Mouse (Mus musculus): ENCODE measurements at regions not wholly inside any gene's neighbourhood (a gene's known extent, or its start where the extent isn't known, plus 50 kb on each side); places are given as distances from the start of the nearest gene placed in this dataset.

DNA sequence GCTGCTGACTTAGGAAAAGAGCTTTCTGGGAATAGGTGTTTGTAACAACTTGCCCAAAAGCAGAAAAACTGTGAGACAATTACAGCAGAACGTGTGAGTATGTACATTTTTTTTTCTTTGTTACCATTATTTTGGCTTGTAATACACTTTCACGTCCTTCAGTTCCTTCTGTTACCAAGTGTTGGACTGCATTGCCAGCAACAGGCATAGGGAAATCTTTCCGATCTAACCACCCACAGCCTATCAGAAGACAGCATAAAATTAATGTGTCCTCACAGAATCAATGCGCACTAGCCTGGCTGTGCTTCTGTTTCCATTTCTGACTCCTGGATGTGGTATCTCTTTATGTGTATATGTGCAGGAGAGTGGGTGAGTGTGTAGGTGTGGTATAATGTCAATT, 76.6 kb upstream of the Ifne start:
- Histone ChIP-seq H3K27me3 (ENCODE audit: control insufficient read depth, insufficient read depth, low read length) (no peaks in the 10 kb centered on the region; the same call in none of the 2 replicates), H3K4me2 (replicated peaks; ENCODE audit: low read depth, low read length) (no peak overlapping the region), H3K9me3 (ENCODE audit: control insufficient read depth, low read length) (no peaks in the 10 kb centered on the region), H3K9ac (ENCODE audit: low read depth, low read length) (no peak overlapping the region), H3K4me1 (ENCODE audit: control insufficient read depth, insufficient read depth, low read length) (no peaks in the 10 kb centered on the region), H3K4me3 (ENCODE audit: low read length) (no peak overlapping the region), H3K27ac (ENCODE audit: low read depth, low read length) (no peak overlapping the region), H3K36me3 (ENCODE audit: control insufficient read depth, insufficient read depth, low read length) (no peaks in the 10 kb centered on the region)
- no peak for ATAC-seq (ENCODE audit: low FRiP score, low TSS enrichment)
- 65% methylated on average over 4 of the region's 4 CpGs for WGBS

DNA sequence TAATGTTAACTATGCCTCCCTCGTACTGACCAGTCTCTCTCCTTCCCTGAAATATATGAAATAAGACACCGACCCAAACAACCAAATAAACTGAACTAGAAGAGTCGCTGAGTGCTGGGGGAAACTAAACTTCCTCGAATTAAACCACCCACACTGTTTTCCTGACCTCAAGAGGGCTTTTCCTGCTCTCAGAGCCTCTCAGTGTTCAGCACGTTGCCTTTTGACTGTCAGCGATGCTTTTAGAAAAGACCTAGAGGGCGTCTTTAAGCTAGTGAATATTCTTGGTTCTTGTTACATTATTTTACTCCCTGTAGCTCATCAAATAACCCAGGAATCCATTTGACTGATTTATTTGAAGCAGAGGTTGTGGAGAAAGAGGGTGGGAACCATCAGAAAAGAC, 76.2 kb upstream of the Ifne start:
- Histone ChIP-seq H3K4me2 (replicated peaks; ENCODE audit: low read depth, low read length) (no peak overlapping the region), H3K27me3 (ENCODE audit: control insufficient read depth, insufficient read depth, low read length) (no peaks in the 10 kb centered on the region; the same call in none of the 2 replicates), H3K36me3 (ENCODE audit: control insufficient read depth, insufficient read depth, low read length) (no peaks in the 10 kb centered on the region), H3K4me1 (ENCODE audit: control insufficient read depth, insufficient read depth, low read length) (no peaks in the 10 kb centered on the region), H3K4me3 (ENCODE audit: low read length) (no peak overlapping the region), H3K9me3 (ENCODE audit: control insufficient read depth, low read length) (no peaks in the 10 kb centered on the region), H3K27ac (ENCODE audit: low read depth, low read length) (no peak overlapping the region), H3K9ac (ENCODE audit: low read depth, low read length) (no peak overlapping the region)
- no peak for ATAC-seq (ENCODE audit: low FRiP score, low TSS enrichment)
- WGBS, result 13% methylated on average over 7 of the region's 7 CpGs

DNA sequence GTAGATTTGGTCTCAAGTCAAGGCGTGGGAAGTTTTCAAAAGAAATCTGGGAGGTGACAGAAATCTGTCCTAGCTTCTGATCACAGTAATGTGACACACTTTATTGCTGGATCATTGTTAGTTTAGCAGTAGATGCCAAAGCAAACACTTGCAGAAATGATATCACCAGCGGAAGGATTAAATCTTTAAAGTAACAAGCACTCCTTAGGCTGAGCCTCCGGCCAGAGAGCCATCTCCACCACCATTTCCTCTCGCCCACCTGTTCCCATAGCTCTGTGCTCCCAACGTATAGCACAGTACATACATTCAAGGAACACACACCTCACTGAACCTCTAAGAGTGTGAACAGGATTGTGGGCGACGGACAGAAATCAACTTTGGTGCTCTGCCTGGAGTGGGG, 75.6 kb upstream of the Ifne start:
- Histone ChIP-seq H3K27ac (ENCODE audit: low read depth, low read length) (no peak overlapping the region), H3K36me3 (ENCODE audit: control insufficient read depth, insufficient read depth, low read length) (no peaks in the 10 kb centered on the region), H3K4me1 (ENCODE audit: control insufficient read depth, insufficient read depth, low read length) (no peaks in the 10 kb centered on the region), H3K4me2 (replicated peaks; ENCODE audit: low read depth, low read length) (no peak overlapping the region), H3K9ac (ENCODE audit: low read depth, low read length) (no peak overlapping the region), H3K27me3 (ENCODE audit: control insufficient read depth, insufficient read depth, low read length) (no peaks in the 10 kb centered on the region; the same call in none of the 2 replicates), H3K9me3 (ENCODE audit: control insufficient read depth, low read length) (no peaks in the 10 kb centered on the region), H3K4me3 (ENCODE audit: low read length) (no peak overlapping the region)
- no peak for ATAC-seq (ENCODE audit: low FRiP score, low TSS enrichment)
- 53% methylated on average over 7 of the region's 7 CpGs for WGBS

DNA sequence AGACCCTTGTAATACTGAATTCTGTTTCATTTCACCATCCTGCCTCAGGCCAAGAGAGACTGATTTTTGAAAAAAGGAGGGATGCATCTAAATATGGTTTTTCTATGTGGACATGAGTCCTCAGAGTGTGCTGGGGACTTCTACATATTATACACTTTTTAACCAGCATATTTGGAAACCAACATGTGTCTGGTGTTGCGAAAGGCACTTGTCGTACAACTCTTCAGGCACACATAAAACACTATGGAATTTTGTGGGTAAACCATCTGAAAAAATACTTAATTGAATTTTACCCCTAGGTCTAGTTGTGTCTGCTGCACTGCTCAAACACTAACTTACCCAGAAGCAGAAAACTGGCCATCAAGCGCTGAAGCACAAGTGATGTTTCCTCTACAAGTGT, 74.0 kb upstream of the Ifne start:
- Histone ChIP-seq H3K9ac (ENCODE audit: low read depth, low read length) (no peak overlapping the region), H3K36me3 (ENCODE audit: control insufficient read depth, insufficient read depth, low read length) (no peaks in the 10 kb centered on the region), H3K27ac (ENCODE audit: low read depth, low read length) (no peak overlapping the region), H3K4me3 (ENCODE audit: low read length) (no peak overlapping the region), H3K4me2 (replicated peaks; ENCODE audit: low read depth, low read length) (no peak overlapping the region), H3K9me3 (ENCODE audit: control insufficient read depth, low read length) (no peaks in the 10 kb centered on the region), H3K4me1 (ENCODE audit: control insufficient read depth, insufficient read depth, low read length) (no peaks in the 10 kb centered on the region), H3K27me3 (ENCODE audit: control insufficient read depth, insufficient read depth, low read length) (no peaks in the 10 kb centered on the region; the same call in 1 of the 2 replicates)
- no peak for ATAC-seq (ENCODE audit: low FRiP score, low TSS enrichment)
- 92% methylated on average over 3 of the region's 3 CpGs for WGBS

DNA sequence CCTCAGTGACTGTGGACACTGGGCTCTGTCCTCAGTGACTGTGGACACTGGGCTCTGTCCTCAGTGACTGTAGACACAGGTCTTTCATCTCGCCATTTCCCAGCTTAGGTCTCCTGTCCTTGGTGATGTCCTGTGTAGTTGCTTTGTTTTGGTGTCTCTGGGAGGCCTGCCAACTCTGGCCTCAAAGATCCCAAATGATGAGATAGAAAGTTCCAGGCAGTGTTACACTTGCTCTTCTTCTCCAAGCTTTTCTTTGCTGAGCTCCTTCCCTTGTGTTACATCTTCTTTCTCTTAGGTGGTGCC, 71.0 kb upstream of the Ifne start:
- ATAC-seq (ENCODE audit: low FRiP score, low TSS enrichment), result no peak
- Histone ChIP-seq H3K9ac (ENCODE audit: low read depth, low read length) (no peak overlapping the region), H3K4me2 (replicated peaks; ENCODE audit: low read depth, low read length) (no peak overlapping the region), H3K9me3 (ENCODE audit: control insufficient read depth, low read length) (no peaks in the 10 kb centered on the region), H3K4me3 (ENCODE audit: low read length) (no peak overlapping the region), H3K27ac (ENCODE audit: low read depth, low read length) (no peak overlapping the region), H3K4me1 (ENCODE audit: control insufficient read depth, insufficient read depth, low read length) (no peaks in the 10 kb centered on the region), H3K36me3 (ENCODE audit: control insufficient read depth, insufficient read depth, low read length) (no peaks in the 10 kb centered on the region), H3K27me3 (ENCODE audit: control insufficient read depth, insufficient read depth, low read length) (0 out of 2 replicates have a peak, but pooled peaks cover 4% of the 10 kb centered on the region)
- WGBS, result 77% methylated on average over 1 of the region's 1 CpGs

DNA sequence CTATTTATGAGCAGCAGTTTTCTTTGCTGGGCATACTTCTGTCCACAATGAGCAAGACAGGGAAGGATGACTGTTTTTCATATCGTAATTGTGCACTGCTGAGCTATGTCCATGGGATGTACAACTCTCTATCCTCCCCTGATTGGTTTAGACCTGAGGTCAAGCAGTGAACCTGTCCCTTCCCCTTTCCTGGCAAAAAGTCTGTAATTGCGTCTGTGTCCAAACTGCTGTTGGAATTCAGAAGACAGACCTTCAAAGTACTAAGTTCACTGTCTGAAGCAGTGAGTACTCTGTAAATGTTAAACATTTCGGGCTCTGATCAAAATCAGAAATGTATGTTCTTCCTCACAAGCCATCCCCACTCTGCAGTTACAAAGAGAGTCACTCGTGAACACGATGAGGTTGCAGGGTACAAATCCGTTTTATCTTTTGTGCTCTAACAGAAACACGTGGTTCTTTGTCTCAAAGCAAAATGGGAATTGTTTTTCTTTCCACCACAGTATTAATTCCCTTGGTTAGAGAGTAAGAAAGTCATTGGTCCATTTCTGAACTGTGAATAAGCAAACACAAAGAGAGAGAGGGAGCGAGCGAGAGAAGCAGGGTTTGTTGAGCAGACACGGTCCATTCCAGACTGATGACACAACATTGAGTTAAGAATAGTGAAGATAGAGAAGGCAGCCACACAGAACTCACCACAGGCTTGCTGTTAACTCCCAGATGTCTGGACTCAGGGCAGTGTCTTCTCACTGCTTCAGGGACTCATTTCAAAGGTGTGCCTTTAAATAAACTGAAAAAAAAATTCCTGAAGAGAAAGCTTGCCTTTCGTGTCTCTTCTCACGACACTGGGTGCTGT, 70.4 kb upstream of the Ifne start:
- no peak overlapping the region for H3K9ac ChIP-seq (ENCODE audit: low read depth, low read length)
- 0 out of 2 replicates have a peak, but pooled peaks cover 4% of the 10 kb centered on the region for H3K27me3 ChIP-seq (ENCODE audit: control insufficient read depth, insufficient read depth, low read length)
- H3K4me1 ChIP-seq (ENCODE audit: control insufficient read depth, insufficient read depth, low read length), result no peaks in the 10 kb centered on the region
- ATAC-seq (ENCODE audit: low FRiP score, low TSS enrichment), result no peak
- WGBS, result 61% methylated on average over 12 of the region's 12 CpGs
- no peaks in the 10 kb centered on the region for H3K36me3 ChIP-seq (ENCODE audit: control insufficient read depth, insufficient read depth, low read length)
- no peak overlapping the region for H3K4me2 ChIP-seq (replicated peaks; ENCODE audit: low read depth, low read length)
- no peak overlapping the region for H3K4me3 ChIP-seq (ENCODE audit: low read length)
- H3K27ac ChIP-seq (ENCODE audit: low read depth, low read length), result no peak overlapping the region
- H3K9me3 ChIP-seq (ENCODE audit: control insufficient read depth, low read length), result no peaks in the 10 kb centered on the region

DNA sequence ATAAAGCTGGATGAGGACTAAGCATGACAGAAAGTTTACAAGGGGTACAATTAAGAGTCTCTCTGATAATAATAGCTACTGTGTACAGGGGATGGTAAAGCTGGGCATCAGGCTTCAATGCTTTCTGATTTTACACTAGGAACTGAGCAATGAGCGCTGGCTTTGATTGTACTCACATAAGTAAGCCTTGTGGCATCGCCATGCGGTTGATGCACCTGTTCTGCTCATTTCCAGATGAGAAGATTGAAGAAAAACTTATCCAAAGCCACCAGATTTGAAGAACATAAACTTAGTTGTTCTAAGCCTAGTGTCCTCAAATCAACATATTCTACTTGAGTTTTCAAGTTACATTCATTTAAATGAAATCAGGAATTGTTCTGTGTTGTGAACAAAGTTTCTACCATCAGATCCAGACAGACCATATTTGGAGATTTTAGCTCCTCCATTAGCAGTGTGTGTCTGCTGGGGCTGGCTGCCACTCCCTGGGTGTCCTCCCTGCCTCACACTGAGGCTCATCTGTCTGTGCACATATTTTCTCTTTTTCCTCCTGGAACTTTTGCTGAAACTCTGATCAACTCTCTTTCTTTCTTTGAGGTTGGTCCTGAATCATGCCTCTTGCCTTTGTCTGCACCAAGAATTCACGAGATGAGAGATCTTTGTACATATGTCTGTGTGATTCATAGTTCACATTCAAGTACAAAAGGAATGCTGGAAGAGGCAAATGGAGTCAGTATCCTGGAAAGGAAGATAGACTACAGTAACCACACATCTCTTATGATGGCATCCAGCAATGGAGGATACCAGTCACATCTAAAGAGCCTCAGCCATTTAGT, 68.2 kb upstream of the Ifne start:
- H3K4me2 ChIP-seq (replicated peaks; ENCODE audit: low read depth, low read length), result no peak overlapping the region
- whole genome bisulfite sequencing, result 86% methylated on average over 4 of the region's 4 CpGs
- H3K9ac ChIP-seq (ENCODE audit: low read depth, low read length), result no peak overlapping the region
- no peaks in the 10 kb centered on the region for H3K36me3 ChIP-seq (ENCODE audit: control insufficient read depth, insufficient read depth, low read length)
- H3K9me3 ChIP-seq (ENCODE audit: control insufficient read depth, low read length), result no peaks in the 10 kb centered on the region
- H3K27ac ChIP-seq (ENCODE audit: low read depth, low read length), result no peak overlapping the region
- 0 out of 2 replicates have a peak, but pooled peaks cover 4% of the 10 kb centered on the region for H3K27me3 ChIP-seq (ENCODE audit: control insufficient read depth, insufficient read depth, low read length)
- no peak for ATAC-seq (ENCODE audit: low FRiP score, low TSS enrichment)
- no peaks in the 10 kb centered on the region for H3K4me1 ChIP-seq (ENCODE audit: control insufficient read depth, insufficient read depth, low read length)
- no peak overlapping the region for H3K4me3 ChIP-seq (ENCODE audit: low read length)

DNA sequence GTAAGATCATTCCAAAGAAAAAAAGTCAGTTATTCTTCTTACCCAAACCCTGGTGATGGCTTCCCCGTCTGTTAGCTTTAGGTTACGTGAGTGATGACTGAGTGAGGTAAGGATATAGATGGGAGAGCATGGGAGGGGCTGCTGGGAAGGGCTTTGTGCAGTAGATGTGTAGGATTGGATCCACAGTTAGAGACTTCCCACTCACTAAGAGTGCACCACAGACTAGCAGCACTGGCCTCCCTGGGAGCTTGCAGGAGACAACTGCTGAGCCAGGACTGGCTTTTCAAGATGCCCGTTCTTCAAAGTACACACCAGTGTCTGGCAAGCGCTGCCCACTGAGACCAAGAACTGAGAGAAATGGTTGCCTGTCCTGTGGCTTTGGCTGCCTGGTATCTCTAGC, 62.0 kb upstream of the Ifne start:
- Histone ChIP-seq H3K9me3 (ENCODE audit: control insufficient read depth, low read length) (no peaks in the 10 kb centered on the region), H3K4me1 (ENCODE audit: control insufficient read depth, insufficient read depth, low read length) (0 out of 2 replicates have a peak, but pooled peaks cover 3% of the 10 kb centered on the region), H3K36me3 (ENCODE audit: control insufficient read depth, insufficient read depth, low read length) (no peaks in the 10 kb centered on the region), H3K4me2 (replicated peaks; ENCODE audit: low read depth, low read length) (no peak overlapping the region), H3K9ac (ENCODE audit: low read depth, low read length) (no peak overlapping the region), H3K4me3 (ENCODE audit: low read length) (no peak overlapping the region), H3K27me3 (ENCODE audit: control insufficient read depth, insufficient read depth, low read length) (peaks cover 33% of the 10 kb centered on the region), H3K27ac (ENCODE audit: low read depth, low read length) (no peak overlapping the region)
- 74% methylated on average over 4 of the region's 4 CpGs for WGBS
- ATAC-seq (ENCODE audit: low FRiP score, low TSS enrichment), result no peak

DNA sequence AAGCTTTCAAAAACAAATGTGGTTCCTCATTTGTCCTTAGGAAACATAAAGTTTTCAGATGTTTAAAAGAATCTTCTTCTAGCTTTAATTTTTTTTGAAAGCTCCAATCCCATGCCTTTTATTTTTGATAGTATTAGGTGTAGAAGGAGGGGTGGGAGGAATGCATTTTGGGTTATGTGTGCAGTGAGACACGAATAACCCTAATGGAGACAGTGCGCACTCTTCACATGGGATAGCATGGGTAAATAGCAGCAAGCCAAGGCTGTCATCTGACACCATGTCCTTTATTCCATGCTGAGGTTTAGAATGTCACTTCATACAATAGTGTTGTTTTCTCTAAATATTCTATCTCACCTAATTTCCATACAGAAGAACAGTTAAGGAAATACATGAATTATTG, 60.7 kb upstream of the Ifne start:
- no peak overlapping the region for H3K9ac ChIP-seq (ENCODE audit: low read depth, low read length)
- H3K27me3 ChIP-seq (ENCODE audit: control insufficient read depth, insufficient read depth, low read length), result peaks cover 36% of the 10 kb centered on the region
- H3K27ac ChIP-seq (ENCODE audit: low read depth, low read length), result no peak overlapping the region
- H3K36me3 ChIP-seq (ENCODE audit: control insufficient read depth, insufficient read depth, low read length), result no peaks in the 10 kb centered on the region
- H3K9me3 ChIP-seq (ENCODE audit: control insufficient read depth, low read length), result no peaks in the 10 kb centered on the region
- H3K4me1 ChIP-seq (ENCODE audit: control insufficient read depth, insufficient read depth, low read length), result 0 out of 2 replicates have a peak, but pooled peaks cover 3% of the 10 kb centered on the region
- no peak for ATAC-seq (ENCODE audit: low FRiP score, low TSS enrichment)
- H3K4me3 ChIP-seq (ENCODE audit: low read length), result no peak overlapping the region
- no peak overlapping the region for H3K4me2 ChIP-seq (replicated peaks; ENCODE audit: low read depth, low read length)
- WGBS, result 75% methylated on average over 2 of the region's 2 CpGs

All from kidney, embryonic 14.5 days (tissue).